Mouse (Mus musculus): ENCODE measurements around the gene Gm38431.

- no peak for TF ChIP-seq CTCF (IDR thresholded peaks at IDR 0.05; ENCODE audit: low read depth, low read length)
- TF ChIP-seq TAL1 (conservative IDR thresholded peaks at IDR 0.05; ENCODE audit: low read depth, low read length): no peak
- no peak for TF ChIP-seq GATA1 (IDR thresholded peaks at IDR 0.05; ENCODE audit: borderline replicate concordance, low read length)
- TF ChIP-seq POLR2AphosphoS5 (IDR thresholded peaks at IDR 0.05; ENCODE audit: insufficient replicate concordance, low read depth, low read length): no peak
- TF ChIP-seq GATA2 (IDR thresholded peaks at IDR 0.05; ENCODE audit: borderline replicate concordance, low read depth, low read length): no peak
These were observed 59.3 kb downstream of the Gm38431 start for GRCm38 (mm10) chr9:21032491-21032890.
